Mouse (Mus musculus): ENCODE results near the gene Galnt2. TPM values are rescaled to one million over a fixed set of nuclear protein-coding genes. Genes with fewer than 3 reads are reported as not detected.

Gene Galnt2
- total and polyA plus RNA-seq, 3 experiments = 18.6 to 27.3 (median 23.6) TPM

DNA sequence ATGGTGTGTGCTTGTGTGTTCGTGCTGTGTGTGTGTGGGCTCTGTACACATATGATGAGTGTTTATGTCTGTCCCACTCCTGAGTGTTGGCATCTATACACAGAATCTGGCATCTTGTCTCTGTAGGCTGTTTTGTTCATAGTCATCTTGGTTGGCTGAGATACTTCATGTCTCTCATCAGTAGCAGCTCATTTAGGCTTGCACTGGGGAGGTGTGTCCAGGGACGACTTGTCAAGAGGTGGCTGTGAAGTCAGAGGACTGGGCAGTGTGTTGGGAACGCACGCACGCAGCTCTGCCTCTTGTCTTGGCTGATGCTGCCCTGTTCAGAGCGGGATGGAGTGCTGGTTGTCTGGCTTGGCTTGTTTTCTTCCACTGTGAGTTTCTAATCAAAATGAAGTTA lies 39.3 kb downstream of the Galnt2 start:
- Histone ChIP-seq H3K9me3 (replicated peaks; ENCODE audit: low read length) (peaks cover 4% of the 10 kb centered on the region), H3K4me2 (ENCODE audit: insufficient read depth, low read depth, poor library complexity, severe bottlenecking) (no peak overlapping the region), H3K79me2 (replicated peaks; ENCODE audit: control insufficient read depth, extremely low read depth, insufficient read depth, poor library complexity, severe bottlenecking) (peaks cover 3% of the 10 kb centered on the region; the same call in 1 of the 2 replicates), H3K27me3 (replicated peaks) (no peaks in the 10 kb centered on the region), H3K27ac (ENCODE audit: insufficient read depth, low read depth) (peak overlapping the region; percentile 72), H3K9ac (ENCODE audit: insufficient read depth, low read depth) (no peak overlapping the region), H3K4me1 (ENCODE audit: control insufficient read depth in 1 of 2, insufficient read depth in 2 of 2) (peaks cover 67 to 94% of the 10 kb centered on the region in 2 experiments), H3K4me3 (replicated peaks in 1 of 3; ENCODE audit: low read depth in 2 of 3, low read length in 2 of 3, poor library complexity in 1 of 3) (no peak overlapping the region), H3K36me3 (replicated peaks in 1 of 2; ENCODE audit: control insufficient read depth in 1 of 2, insufficient read depth in 1 of 2, low read length in 1 of 2) (peaks cover 0 to 25% of the 10 kb centered on the region in 2 experiments)
- dilution Hi-C loops (cut with MboI; ENCODE audit: extremely low pct_ligation_motif_present, extremely low pct_unique_long_range_greater_than_20kb, low sequenced_read_pairs) (no loop called here), in situ Hi-C loops (cut with MboI; ENCODE audit: low pct_ligation_motif_present, low pct_unique_long_range_greater_than_20kb, low sequenced_read_pairs) (no loop called here)
- TF ChIP-seq ZC3H11A (IDR thresholded peaks at IDR 0.05; ENCODE audit: low read depth, low read length) = no peak
- no peak for TF ChIP-seq HCFC1 (IDR thresholded peaks at IDR 0.05; ENCODE audit: low read depth, low read length)
- no peak for TF ChIP-seq POLR2AphosphoS2 (IDR thresholded peaks at IDR 0.05; ENCODE audit: low read depth, low read length)
- TF ChIP-seq USF1 (IDR thresholded peaks at IDR 0.05; ENCODE audit: low read depth, low read length) = no peak
- TF ChIP-seq GABPA (IDR thresholded peaks at IDR 0.05; ENCODE audit: insufficient replicate concordance, low read depth, low read length) = no peak
- TF ChIP-seq MAFK (IDR thresholded peaks at IDR 0.05; ENCODE audit: insufficient replicate concordance, low read length) = no peak
- TF ChIP-seq KAT2A (IDR thresholded peaks at IDR 0.05; ENCODE audit: insufficient replicate concordance, low read length) = no peak
- TF ChIP-seq MYC (IDR thresholded peaks at IDR 0.05; ENCODE audit: low read depth, low read length) = no peak
- no peak for TF ChIP-seq JUN (IDR thresholded peaks at IDR 0.05; ENCODE audit: insufficient read depth, low read depth, low read length)
- TF ChIP-seq USF2 (conservative IDR thresholded peaks at IDR 0.05; ENCODE audit: low read depth, low read length) = no peak
- no peak for TF ChIP-seq NELFE (IDR thresholded peaks at IDR 0.05; ENCODE audit: low read depth, low read length)
- no peak for TF ChIP-seq CTCF (conservative IDR thresholded peaks at IDR 0.05 in 1 of 2, IDR thresholded peaks at IDR 0.05 in 1 of 2; ENCODE audit: low read depth in 2 of 2, low read length in 2 of 2)
- no peak for TF ChIP-seq TBP (conservative IDR thresholded peaks at IDR 0.05; ENCODE audit: low read depth, low read length)
- no peak for TF ChIP-seq BHLHE40 (IDR thresholded peaks at IDR 0.05; ENCODE audit: low read depth, low read length)
- no peak for TF ChIP-seq SMC3 (IDR thresholded peaks at IDR 0.05; ENCODE audit: low read depth, low read length)
- TF ChIP-seq ETS1 (conservative IDR thresholded peaks at IDR 0.05; ENCODE audit: low read depth, low read length) = no peak
- DNase-seq (ENCODE audit: extremely low read depth) = no peak

DNA sequence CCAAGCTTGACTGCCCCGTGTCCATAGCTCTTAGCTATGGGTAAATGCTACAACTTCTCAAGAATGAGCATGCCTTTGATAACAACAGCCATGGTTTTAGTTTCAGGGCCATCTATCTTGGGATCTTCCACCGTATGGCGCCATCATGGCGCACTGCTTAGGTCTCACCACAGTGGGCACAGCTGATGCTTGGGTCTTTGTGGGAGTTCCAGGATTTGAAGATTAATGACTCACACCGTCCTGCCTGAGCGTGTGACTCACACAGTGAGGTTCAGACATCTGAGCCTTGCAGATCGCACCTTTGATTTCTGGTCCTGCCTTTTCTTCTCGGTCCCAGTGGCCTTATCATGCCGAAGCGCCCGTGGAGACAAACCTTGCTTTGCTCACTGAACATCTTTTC lies 39.7 kb downstream of the Galnt2 start:
- Histone ChIP-seq H3K79me2 (replicated peaks; ENCODE audit: control insufficient read depth, extremely low read depth, insufficient read depth, poor library complexity, severe bottlenecking) (peaks cover 3% of the 10 kb centered on the region; the same call in 1 of the 2 replicates), H3K4me2 (ENCODE audit: insufficient read depth, low read depth, poor library complexity, severe bottlenecking) (0 out of 2 replicates have a peak overlapping the region, but pooled peaks have one; percentile 30), H3K27ac (ENCODE audit: insufficient read depth, low read depth) (peak overlapping the region; percentile 72), H3K9ac (ENCODE audit: insufficient read depth, low read depth) (peak overlapping the region; percentile 22; the same call in 1 of the 2 replicates), H3K9me3 (replicated peaks; ENCODE audit: low read length) (peaks cover 8% of the 10 kb centered on the region), H3K27me3 (replicated peaks) (no peaks in the 10 kb centered on the region), H3K4me1 (ENCODE audit: control insufficient read depth in 1 of 2, insufficient read depth in 2 of 2) (peaks cover 65 to 90% of the 10 kb centered on the region in 2 experiments), H3K4me3 (replicated peaks in 1 of 3; ENCODE audit: low read depth in 2 of 3, low read length in 2 of 3, poor library complexity in 1 of 3) (no peak overlapping the region), H3K36me3 (replicated peaks in 1 of 2; ENCODE audit: control insufficient read depth in 1 of 2, insufficient read depth in 1 of 2, low read length in 1 of 2) (peaks cover under 1 to 25% of the 10 kb centered on the region in 2 experiments)
- DNase-seq (ENCODE audit: extremely low read depth) = peak; percentile 43
- dilution Hi-C loops (cut with MboI; ENCODE audit: extremely low pct_ligation_motif_present, extremely low pct_unique_long_range_greater_than_20kb, low sequenced_read_pairs) (no loop called here), in situ Hi-C loops (cut with MboI; ENCODE audit: low pct_ligation_motif_present, low pct_unique_long_range_greater_than_20kb, low sequenced_read_pairs) (no loop called here)
- TF ChIP-seq TCF12 (IDR thresholded peaks at IDR 0.05; ENCODE audit: low read depth, low read length) = peak; percentile 28; the same call in 1 of the 2 replicates
- TF ChIP-seq ZC3H11A (IDR thresholded peaks at IDR 0.05; ENCODE audit: low read depth, low read length) = no peak
- TF ChIP-seq ETS1 (conservative IDR thresholded peaks at IDR 0.05; ENCODE audit: low read depth, low read length) = peak; percentile 88
- no peak for TF ChIP-seq JUND (conservative IDR thresholded peaks at IDR 0.05; ENCODE audit: low read depth, low read length)
- no peak for TF ChIP-seq MAX (IDR thresholded peaks at IDR 0.05; ENCODE audit: low read length)
- TF ChIP-seq MEF2A (IDR thresholded peaks at IDR 0.05; ENCODE audit: borderline replicate concordance, low read depth, low read length) = peak; percentile 39; the same call in 1 of the 2 replicates
- no peak for TF ChIP-seq TBP (conservative IDR thresholded peaks at IDR 0.05; ENCODE audit: low read depth, low read length)

Data from CH12.LX (cell line).